Mouse (Mus musculus) urinary bladder, postnatal 10 days (tissue): ENCODE results near the gene Taf1b.
"Not testable (repeated sequence)": the region's sequence is repeated elsewhere in the genome, so short reads cannot be mapped to it uniquely, and the experiment has no call there.

Source experiments
- DNase-seq: peaks from one replicate; pipeline ENCODE4 v3.0.0; 2022; ENCODE audit warnings: low spot score

Taf1b gene

GRCm38 (mm10) chr12:24498150-24498840, at the start of gene Taf1b:
Taf1b (plus strand) TSS chr12:24498359.
- DNase-seq, result peak; percentile 24

DNA sequence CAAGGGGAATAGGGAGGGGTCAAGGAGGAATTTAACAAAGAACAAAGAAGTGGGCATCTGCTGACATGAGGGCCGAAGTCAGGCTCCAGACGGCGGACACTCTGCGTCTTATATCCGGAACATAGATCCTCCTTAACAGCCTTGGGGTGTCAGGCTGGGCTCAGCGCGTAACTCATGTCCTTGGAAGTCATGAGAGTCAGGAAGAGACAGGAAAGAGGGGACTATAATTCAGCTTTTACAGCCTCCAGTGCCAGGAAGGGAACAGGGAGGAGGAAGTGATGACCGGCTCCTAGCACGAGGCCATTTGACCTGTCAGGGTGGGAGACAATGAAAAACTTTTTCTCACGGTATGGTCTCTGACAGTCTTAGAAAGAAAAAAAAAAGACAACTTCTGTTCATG, 37.8 kb upstream of the Taf1b start:
- no peak for DNase-seq

- not testable (repeated sequence) for DNase-seq
Measured at GRCm38 (mm10) chr12:24462121-24462520, 36.0 kb upstream of the Taf1b start.

- not testable (repeated sequence) for DNase-seq
Measured at GRCm38 (mm10) chr12:24463490-24463889, 34.7 kb upstream of the Taf1b start.

- no peak for DNase-seq
Measured at GRCm38 (mm10) chr12:24468966-24469365, 29.2 kb upstream of the Taf1b start.

GRCm38 (mm10) chr12:24470943-24471342, 27.2 kb upstream of the Taf1b start:
- no peak for DNase-seq

DNA sequence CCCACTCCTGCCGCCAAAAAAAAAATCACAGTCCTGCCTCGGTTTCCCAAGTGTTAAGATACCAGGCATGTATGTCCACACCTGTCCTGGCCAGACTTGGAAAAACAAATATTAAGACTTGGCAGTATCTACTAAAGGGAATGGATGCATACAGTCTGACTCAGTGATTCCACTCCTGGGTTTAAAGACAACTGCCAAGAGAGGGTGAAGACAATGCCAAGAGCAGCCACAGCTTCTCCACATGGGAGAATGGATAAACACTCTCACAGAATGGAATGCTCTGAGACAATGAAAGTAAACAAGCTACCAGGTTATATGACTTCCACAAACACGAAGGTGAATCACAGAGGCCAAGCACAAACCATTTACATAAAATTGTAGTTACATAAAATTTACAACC, 24.9 kb upstream of the Taf1b start:
- DNase-seq, result no peak

DNA sequence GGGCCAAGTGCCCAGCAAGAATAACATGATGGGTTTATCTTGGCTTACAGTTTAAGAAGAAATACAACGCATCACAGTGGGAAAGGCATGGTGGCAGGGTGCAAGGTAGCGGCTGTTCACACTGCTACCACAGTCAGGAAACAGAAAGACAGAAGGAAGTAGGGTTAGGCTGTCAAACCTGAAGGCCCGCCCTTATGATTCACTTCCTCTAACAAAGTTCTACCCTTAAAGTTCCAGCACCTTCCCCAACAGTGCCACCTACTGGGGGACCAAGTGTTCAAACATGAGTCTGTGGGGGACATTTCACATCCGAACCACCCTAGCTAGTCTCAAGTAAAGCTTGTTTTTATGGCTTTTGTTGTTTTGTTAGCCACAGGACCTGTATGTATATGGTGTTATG, 13.2 kb upstream of the Taf1b start:
- DNase-seq, result no peak

- DNase-seq, result no peak
Measured at GRCm38 (mm10) chr12:24486882-24487281, 11.3 kb upstream of the Taf1b start.

DNA sequence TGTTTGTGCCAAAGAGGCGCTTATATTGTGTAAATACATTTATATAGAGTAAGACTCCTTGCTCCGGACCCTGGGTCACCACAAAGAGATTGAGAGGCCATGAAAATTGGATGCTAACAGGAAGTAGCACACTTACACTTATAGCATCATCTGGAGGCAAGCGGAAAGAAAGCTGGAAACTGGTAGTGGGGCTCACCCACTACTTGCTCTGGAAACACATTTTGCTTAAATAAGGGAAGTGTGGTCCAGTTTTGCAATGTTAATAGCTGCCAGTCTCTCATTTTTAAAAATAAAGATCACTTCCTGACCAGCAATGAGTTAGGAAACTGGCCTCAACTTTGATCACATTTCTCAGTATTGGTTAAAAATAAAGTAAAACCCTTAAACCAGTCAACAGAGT, 5.7 kb upstream of the Taf1b start:
- not testable (repeated sequence) for DNase-seq

GRCm38 (mm10) chr12:24493011-24493410, 5.1 kb upstream of the Taf1b start:
- DNase-seq, result no peak

DNA sequence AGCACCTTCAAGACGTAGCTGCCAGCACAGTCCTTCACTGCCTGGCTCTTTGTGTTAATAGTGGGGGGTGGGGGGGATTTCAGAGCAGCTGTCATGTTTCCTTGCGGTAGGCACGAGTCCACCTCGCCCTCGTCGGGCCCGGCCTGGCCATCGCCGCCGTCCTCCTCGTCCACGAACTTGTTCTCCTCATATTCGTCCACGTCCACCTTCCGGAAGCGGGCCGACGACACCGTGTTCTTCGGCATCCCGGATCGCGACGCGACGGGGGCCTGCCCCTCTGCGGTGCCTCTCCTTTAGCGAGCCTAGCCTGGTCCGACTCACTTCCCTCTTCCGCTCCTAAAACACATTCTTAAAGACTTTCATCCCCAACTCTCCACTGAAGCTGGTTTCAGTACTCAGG, 4.7 kb upstream of the Taf1b start:
- DNase-seq, result no peak

DNA sequence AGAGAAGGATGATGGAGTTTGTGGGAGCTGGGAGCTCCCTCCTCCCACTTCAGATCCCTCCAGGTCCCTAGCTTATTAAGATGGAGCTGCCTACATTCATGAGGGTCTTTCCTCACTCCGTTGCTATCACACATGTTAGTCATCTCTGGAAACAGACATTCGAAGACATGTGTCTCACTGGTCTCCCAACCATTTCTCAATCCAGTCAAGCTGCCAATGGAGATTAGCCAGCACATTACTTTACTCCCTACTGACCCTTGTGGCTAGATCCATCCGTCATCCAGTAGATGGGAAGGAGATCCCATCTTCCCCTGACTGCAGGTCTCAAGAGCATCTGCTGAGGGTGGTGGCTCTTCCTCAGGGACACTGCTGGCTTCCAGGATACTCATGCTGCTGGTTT, 3.4 kb upstream of the Taf1b start:
- not testable (repeated sequence) for DNase-seq

DNA sequence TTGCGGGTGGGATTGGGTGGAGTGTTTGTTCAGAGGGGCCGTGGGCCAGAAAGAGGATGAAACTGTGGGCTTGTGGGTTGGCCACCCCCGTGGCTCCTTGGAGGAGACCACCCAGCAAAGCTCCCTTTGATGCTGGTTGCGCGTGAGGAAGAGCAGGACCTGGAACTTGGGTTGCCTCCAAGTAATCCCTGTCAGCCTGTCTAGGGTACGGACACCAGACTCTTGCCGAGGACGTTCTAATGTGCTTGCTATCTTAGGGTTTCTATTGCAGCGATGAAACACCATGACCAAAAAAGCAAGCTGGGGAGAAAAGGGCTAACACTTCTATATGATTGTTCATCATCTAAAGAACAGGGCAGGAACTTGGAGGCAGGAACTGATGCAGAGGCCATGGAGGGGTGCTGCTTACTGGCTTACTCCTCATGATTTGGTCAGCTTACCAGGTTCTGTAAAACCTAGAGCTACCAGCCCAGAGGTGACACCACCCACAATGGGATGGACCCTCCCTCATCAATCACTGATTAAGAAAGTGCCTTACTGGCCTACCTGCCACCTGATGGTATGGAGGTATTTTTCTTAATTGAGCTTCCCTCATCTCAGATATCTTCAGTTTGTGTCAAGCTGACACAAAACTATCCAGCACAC, 804 bp downstream of the Taf1b start:
- DNase-seq, result not testable (repeated sequence)

- DNase-seq, result no peak
Measured at GRCm38 (mm10) chr12:24517118-24517517, 19.0 kb downstream of the Taf1b start.

DNA sequence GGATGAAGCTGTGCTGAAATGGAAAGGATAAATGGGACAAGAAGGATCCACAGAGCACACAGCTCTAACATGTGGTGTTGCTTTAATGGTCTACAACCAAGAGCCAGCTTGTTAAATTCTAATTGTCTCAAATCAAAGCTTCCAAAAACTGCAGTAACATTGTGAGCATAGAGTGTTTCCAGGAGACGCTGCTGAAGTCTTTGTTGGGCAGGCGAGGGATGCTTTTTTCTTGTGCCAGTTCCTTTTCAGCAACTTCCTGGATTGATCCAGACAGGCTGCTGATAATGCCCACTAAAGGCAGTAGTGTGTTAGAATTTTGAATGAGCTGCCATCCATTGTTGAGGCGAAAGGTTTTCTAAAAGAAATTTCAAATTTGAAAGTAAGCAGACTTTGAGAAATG, 22.9 kb downstream of the Taf1b start:
- no peak for DNase-seq

DNA sequence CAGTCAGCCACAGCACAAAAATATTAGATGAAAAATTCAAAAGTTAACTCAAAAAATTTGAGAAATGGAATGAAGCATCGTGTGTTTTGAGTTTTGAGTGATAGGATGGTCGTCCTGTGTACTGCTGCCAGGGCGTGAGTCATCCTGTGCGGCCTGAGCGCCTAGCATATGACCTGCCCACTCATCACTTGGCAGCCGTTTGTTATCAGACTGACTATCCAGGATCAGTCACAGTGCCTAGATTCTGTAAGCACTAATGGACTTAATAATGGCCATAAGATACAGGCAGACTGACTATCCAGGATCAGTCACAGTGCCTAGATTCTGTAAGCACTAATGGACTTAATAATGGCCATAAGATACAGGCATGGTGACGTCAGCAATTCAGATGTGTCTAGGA, 26.9 kb downstream of the Taf1b start:
- not testable (repeated sequence) for DNase-seq

DNA sequence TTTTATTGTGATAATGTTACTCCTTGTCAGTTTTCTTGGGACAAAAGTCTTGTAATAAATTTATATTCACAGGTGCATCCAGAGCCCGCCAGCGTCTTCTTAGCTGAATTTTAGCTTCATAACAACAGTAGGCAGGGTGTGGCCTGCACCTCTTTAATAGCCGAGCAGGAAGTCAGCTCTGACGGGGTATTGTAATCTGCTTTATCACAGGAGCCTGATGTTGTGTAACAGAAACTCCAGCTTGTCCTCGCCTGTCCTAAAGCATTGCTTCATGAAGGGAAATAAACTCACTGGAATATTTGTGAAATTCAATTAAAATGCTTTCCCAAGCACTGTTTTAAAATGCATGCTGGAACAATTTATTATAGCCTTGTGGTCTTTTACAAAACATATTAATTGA, 38.2 kb downstream of the Taf1b start:
- DNase-seq, result no peak

GRCm38 (mm10) chr12:24537201-24537600, 39.0 kb downstream of the Taf1b start:
- no peak for DNase-seq

GRCm38 (mm10) chr12:24537965-24538364, 39.8 kb downstream of the Taf1b start:
- no peak for DNase-seq

DNA sequence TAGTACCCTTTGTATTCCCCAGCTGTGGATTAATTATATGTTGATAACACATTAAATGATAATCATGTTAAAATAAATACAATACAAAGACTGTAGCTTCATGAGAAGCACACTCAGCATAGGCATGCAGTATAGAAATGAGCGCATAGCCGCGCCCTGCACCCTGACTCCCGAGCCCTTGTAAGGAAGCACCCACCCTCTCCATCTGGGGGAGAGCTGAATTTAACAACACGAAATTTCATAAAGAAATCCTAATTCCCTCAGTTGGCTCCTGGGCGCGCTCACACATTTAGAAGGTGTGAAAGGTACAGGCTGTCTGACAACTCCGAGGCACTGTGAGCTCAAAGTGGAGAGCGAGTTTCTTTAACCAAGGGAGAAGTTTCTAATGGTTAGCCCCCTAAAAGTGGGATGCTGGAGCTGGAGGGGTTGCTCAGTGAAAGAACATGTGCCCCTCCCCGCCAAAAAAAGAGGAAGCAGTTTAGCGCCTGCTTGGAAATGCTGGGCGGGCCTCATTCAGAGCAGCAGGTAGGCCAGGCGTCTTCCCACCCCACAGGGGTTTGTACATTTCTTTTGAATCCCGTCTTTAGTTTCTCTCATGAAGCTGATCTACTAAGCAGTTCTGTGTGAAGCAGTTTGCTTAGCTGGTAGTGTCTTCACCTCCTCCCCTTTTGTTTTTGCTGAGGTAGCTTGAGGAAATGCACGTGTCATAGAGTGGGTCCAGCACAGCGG, 43.4 kb downstream of the Taf1b start:
- no peak for DNase-seq

- DNase-seq, result no peak
Measured at GRCm38 (mm10) chr12:24547686-24548085, 49.5 kb downstream of the Taf1b start.

DNA sequence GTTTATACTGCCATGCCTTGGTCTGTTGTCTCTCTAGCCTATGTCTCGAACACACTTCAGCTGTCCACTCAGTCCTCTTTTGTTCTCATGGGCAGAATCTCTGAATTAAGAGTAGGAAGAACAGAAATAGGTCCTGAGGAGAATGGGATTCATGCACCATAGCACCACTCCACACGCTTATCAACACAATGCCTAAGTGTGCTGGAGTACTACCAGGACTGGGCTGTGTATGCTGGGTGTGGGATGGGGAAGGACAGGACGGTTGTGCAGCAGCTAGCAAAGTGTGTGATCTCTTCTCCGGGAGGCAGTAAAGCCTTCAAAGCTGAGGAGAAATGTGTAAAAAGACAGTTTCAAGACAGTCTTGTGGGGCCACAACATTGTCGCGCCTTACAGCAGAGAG, 50.7 kb downstream of the Taf1b start:
- DNase-seq, result no peak
